Mouse (Mus musculus) T-helper 17 cell (primary cell): Measurements from ENCODE around the gene Trappc1.

Experiments
- in situ Hi-C, 2 experiments: fragments of 300-600 bp; cut with MboI, MseI; formaldehyde crosslinking; loops; 1 replicate in 1 of 2; 2 replicates in 1 of 2; pipeline ENCODE4 v1.15.1; 2025; ENCODE audit warnings: high pct_unique_total_duplicates in 2 of 2

The Trappc1 gene

GRCm38 (mm10) chr11:69328517-69328916 lies 4.7 kb downstream of the Trappc1 start:
- in situ Hi-C loops = no loop called here

- in situ Hi-C loops = no loop called here
These were observed 7.4 kb downstream of the Trappc1 start for GRCm38 (mm10) chr11:69331152-69331551.

GRCm38 (mm10) chr11:69331929-69332405 lies 8.2 kb downstream of the Trappc1 start:
- in situ Hi-C loops = no loop called here

GRCm38 (mm10) chr11:69332713-69333253 lies 9.0 kb downstream of the Trappc1 start:
- in situ Hi-C loops = no loop called here

- in situ Hi-C loops = no loop called here
These were observed 10.1 kb downstream of the Trappc1 start for GRCm38 (mm10) chr11:69333922-69334321.

- in situ Hi-C loops = no loop called here
These were observed 11.0 kb downstream of the Trappc1 start for GRCm38 (mm10) chr11:69334796-69335195.

GRCm38 (mm10) chr11:69340161-69341131 lies 16.7 kb downstream of the Trappc1 start, which contains the start of gene Rnf227:
Gene Rnf227, plus strand, starts transcription at chr11:69340461.
- in situ Hi-C loops = no loop called here

GRCm38 (mm10) chr11:69346441-69346840 lies 22.7 kb downstream of the Trappc1 start:
- in situ Hi-C loops = no loop called here

GRCm38 (mm10) chr11:69356544-69356943 lies 32.8 kb downstream of the Trappc1 start:
- in situ Hi-C loops = no loop called here

- in situ Hi-C loops = no loop called here
These were observed 33.9 kb downstream of the Trappc1 start for GRCm38 (mm10) chr11:69357690-69358089.

- in situ Hi-C loops = no loop called here
These were observed 38.2 kb downstream of the Trappc1 start for GRCm38 (mm10) chr11:69362021-69362420.

GRCm38 (mm10) chr11:69362479-69362878 lies 38.7 kb downstream of the Trappc1 start:
- in situ Hi-C loops = no loop called here

GRCm38 (mm10) chr11:69364376-69364775 lies 40.6 kb downstream of the Trappc1 start:
- in situ Hi-C loops = no loop called here

GRCm38 (mm10) chr11:69364910-69365309 lies 41.1 kb downstream of the Trappc1 start:
- in situ Hi-C loops = no loop called here

GRCm38 (mm10) chr11:69365722-69366121 lies 41.9 kb downstream of the Trappc1 start:
- in situ Hi-C loops = no loop called here

- in situ Hi-C loops = no loop called here
These were observed 42.5 kb downstream of the Trappc1 start for GRCm38 (mm10) chr11:69366157-69366854.

- in situ Hi-C loops = no loop called here
These were observed 43.3 kb downstream of the Trappc1 start for GRCm38 (mm10) chr11:69366855-69367615.

GRCm38 (mm10) chr11:69367616-69368355 lies 44.0 kb downstream of the Trappc1 start:
- in situ Hi-C loops = no loop called here

- in situ Hi-C loops = no loop called here
These were observed 44.8 kb downstream of the Trappc1 start for GRCm38 (mm10) chr11:69368356-69369214.
